Mouse (Mus musculus): Measurements from ENCODE around the gene Carf.

GRCm38 (mm10) chr1:60054659-60055058 is 43.4 kb upstream of the Carf start:
- no peak for TF ChIP-seq TAL1 (IDR thresholded peaks at IDR 0.05; ENCODE audit: low read length)
- no peak for TF ChIP-seq GATA1 (IDR thresholded peaks at IDR 0.05; ENCODE audit: low read length)

All from erythroblast, embryonic 14.5 days (primary cell).